8 mouse cellular contexts compared by ENCODE assay signal in the genomic region with DNA sequence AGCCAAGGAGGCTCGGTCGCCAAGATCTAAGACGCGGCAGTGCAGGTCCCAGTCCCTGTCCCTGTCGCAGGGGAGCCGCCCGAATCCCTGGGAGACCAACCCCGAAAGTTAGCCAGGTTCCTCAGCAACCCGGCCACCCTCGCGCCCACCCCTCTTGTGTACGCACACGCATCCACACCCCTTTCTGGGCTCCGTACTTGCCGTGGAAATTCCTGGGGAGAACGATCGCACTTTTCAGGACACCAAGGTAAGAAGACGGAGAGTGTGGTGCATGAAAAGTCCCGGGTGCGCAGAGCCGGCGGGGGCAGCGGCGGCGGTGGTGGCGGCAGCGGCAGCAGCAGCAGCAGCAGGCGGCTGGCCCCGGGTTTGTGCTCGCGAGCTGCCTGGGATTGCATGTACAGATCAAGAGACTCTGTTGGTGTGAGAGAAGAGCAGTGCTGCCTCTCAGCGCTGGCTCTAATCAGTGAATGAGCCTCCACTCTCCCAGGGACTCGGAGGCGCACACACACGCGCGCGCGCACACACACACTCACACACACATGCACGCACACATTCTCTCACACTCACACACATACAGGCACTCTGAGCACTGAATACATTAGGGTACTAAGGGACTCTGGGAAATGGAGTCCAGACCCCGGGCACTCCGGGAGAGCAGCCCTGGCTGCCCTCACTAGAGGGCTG. TPM values are rescaled to one million over a fixed set of nuclear protein-coding genes. Genes with fewer than 3 reads are reported as not detected.
A peak's percentile ranks its signal among the peaks of the same experiment; 100 is the strongest.
DNase-seq lines count a peak whose midpoint lies in the region; ATAC-seq and TF ChIP-seq lines count a peak whose summit lies in the region.

TSS of gene Rnf220 (minus strand) at position 571 of the 684 bp plus-strand sequence.

- H3ac ChIP-seq in C2C12 (ENCODE audit: control insufficient read depth, insufficient read length, low read depth), result no peak within 1 kb of the TSS
- H3ac ChIP-seq in myocyte (ENCODE audit: control insufficient read depth, insufficient read length), result no peak within 1 kb of the TSS

- H3K4me1 ChIP-seq in embryonic facial prominence, embryonic 14.5 days (ENCODE audit: control insufficient read depth, insufficient read depth, low read length), result peaks cover 19% of the 10 kb centered on the region; the same call in 1 of the 2 replicates
- H3K4me1 ChIP-seq in heart, embryonic 11.5 days (ENCODE audit: control insufficient read depth, insufficient read depth, low read length), result peaks cover 16% of the 10 kb centered on the region
- H3K4me1 ChIP-seq in kidney, embryonic 16.5 days (ENCODE audit: insufficient read depth, low read length), result peaks cover 29% of the 10 kb centered on the region
- H3K4me1 ChIP-seq in limb, embryonic 14.5 days (ENCODE audit: control insufficient read depth, insufficient read depth, low read length), result peaks cover 8% of the 10 kb centered on the region; the same call in 1 of the 2 replicates

- H3K79me3 ChIP-seq in C2C12 (ENCODE audit: low read depth), result no peaks in the 10 kb centered on the region

- no peak for TF ChIP-seq CTCF in C2C12 (IDR thresholded peaks at IDR 0.05; ENCODE audit: control insufficient read depth, insufficient read depth, insufficient read length)

- H3K27ac ChIP-seq in embryonic facial prominence, embryonic 14.5 days (replicated peaks; ENCODE audit: low read depth, low read length), result no peak within 1 kb of the TSS
- no peak within 1 kb of the TSS for H3K27ac ChIP-seq in heart, embryonic 11.5 days (ENCODE audit: low read depth, low read length)
- no peak within 1 kb of the TSS for H3K27ac ChIP-seq in kidney, embryonic 16.5 days (ENCODE audit: low read length)
- H3K27ac ChIP-seq in limb, embryonic 14.5 days (replicated peaks; ENCODE audit: low read depth, low read length), result peak within 1 kb of the TSS; percentile 75

- H3K4me3 ChIP-seq in C2C12 (ENCODE audit: insufficient read depth, poor library complexity, severe bottlenecking) (no peak within 1 kb of the TSS), myocyte (no peak within 1 kb of the TSS)
- H3K4me3 ChIP-seq in embryonic facial prominence, embryonic 14.5 days (ENCODE audit: low read depth, low read length), result peak within 1 kb of the TSS; percentile 47
- peak within 1 kb of the TSS; percentile 57 for H3K4me3 ChIP-seq in heart, embryonic 11.5 days (ENCODE audit: low read depth, low read length)
- H3K4me3 ChIP-seq in kidney, embryonic 16.5 days (ENCODE audit: low read length), result peak within 1 kb of the TSS; percentile 52
- H3K4me3 ChIP-seq in limb, embryonic 14.5 days (replicated peaks; ENCODE audit: low read length), result peak within 1 kb of the TSS; percentile 50

- ATAC-seq in embryonic facial prominence, embryonic 14.5 days (ENCODE audit: low read depth), result peak; percentile 90
- ATAC-seq in heart, embryonic 11.5 days (replicated peaks; ENCODE audit: insufficient number of reproducible peaks, low FRiP score, low TSS enrichment), result peak; percentile 76
- ATAC-seq in kidney, embryonic 16.5 days (ENCODE audit: low FRiP score, low TSS enrichment), result peak; percentile 92
- peak; percentile 80 for ATAC-seq in limb, embryonic 14.5 days (ENCODE audit: low FRiP score, low read depth)

- no peaks in the 10 kb centered on the region for H3K79me2 ChIP-seq in C2C12 (ENCODE audit: control insufficient read depth, insufficient read depth)
- H3K79me2 ChIP-seq in myocyte (ENCODE audit: control insufficient read depth, insufficient read depth), result no peaks in the 10 kb centered on the region

- H3K27me3 ChIP-seq in C2C12 (ENCODE audit: control insufficient read depth, insufficient read depth, insufficient read length) (peaks cover 59% of the 10 kb centered on the region), myocyte (ENCODE audit: control insufficient read depth, insufficient read depth, insufficient read length) (peaks cover 64% of the 10 kb centered on the region)
- H3K27me3 ChIP-seq in embryonic facial prominence, embryonic 14.5 days (replicated peaks; ENCODE audit: control insufficient read depth, insufficient read depth, low read length), result peaks cover 55% of the 10 kb centered on the region
- H3K27me3 ChIP-seq in heart, embryonic 11.5 days (ENCODE audit: control insufficient read depth, insufficient read depth, low read length), result peaks cover 37% of the 10 kb centered on the region
- H3K27me3 ChIP-seq in kidney, embryonic 16.5 days (ENCODE audit: insufficient read depth, low read length), result peaks cover 61% of the 10 kb centered on the region
- H3K27me3 ChIP-seq in limb, embryonic 14.5 days (ENCODE audit: control insufficient read depth, insufficient read depth, low read length), result 0 out of 2 replicates have a peak, but pooled peaks cover 19% of the 10 kb centered on the region

- peak; percentile 85 for DNase-seq in ZHBTc4 (ENCODE audit: low read depth, low spot score)
- peak; percentile 87 for DNase-seq in embryonic facial prominence, embryonic 14.5 days (ENCODE audit: low spot score)
- DNase-seq in limb, embryonic 14.5 days (ENCODE audit: low spot score), result peak; percentile 85
- DNase-seq in urinary bladder, postnatal 25 days (ENCODE audit: low spot score), result peak; percentile 4

- peak within 1 kb of the TSS; percentile 50 for H3K9ac ChIP-seq in embryonic facial prominence, embryonic 14.5 days (ENCODE audit: low read depth, low read length)
- H3K9ac ChIP-seq in heart, embryonic 11.5 days (ENCODE audit: low read depth, low read length), result peak within 1 kb of the TSS; percentile 46; the same call in 1 of the 2 replicates
- peak within 1 kb of the TSS; percentile 55 for H3K9ac ChIP-seq in kidney, embryonic 16.5 days (replicated peaks; ENCODE audit: low read length)
- peak within 1 kb of the TSS; percentile 77 for H3K9ac ChIP-seq in limb, embryonic 14.5 days (ENCODE audit: low read depth, low read length, severe bottlenecking)

- TF ChIP-seq POLR2A in limb, embryonic 14.5 days (IDR thresholded peaks at IDR 0.05; ENCODE audit: borderline replicate concordance, extremely low read depth, insufficient read depth, insufficient read length), result peak; percentile 44; the same call in 1 of the 2 replicates
- TF ChIP-seq POLR2A in myocyte (IDR thresholded peaks at IDR 0.05; ENCODE audit: insufficient read length, low read depth), result no peak

- under 1% methylated on average over 42 of the region's 42 CpGs for WGBS in embryonic facial prominence, embryonic 14.5 days
- 1% methylated on average over 42 of the region's 42 CpGs for WGBS in heart, embryonic 11.5 days (ENCODE audit: insufficient replicate concordance)
- under 1% methylated on average over 42 of the region's 42 CpGs for WGBS in kidney, embryonic 16.5 days
- WGBS in limb, embryonic 14.5 days, result 1% methylated on average over 40 of the region's 42 CpGs

- peak within 1 kb of the TSS; percentile 90 for H3K4me2 ChIP-seq in embryonic facial prominence, embryonic 14.5 days (ENCODE audit: low read depth, low read length)
- peak within 1 kb of the TSS; percentile 98 for H3K4me2 ChIP-seq in heart, embryonic 11.5 days
- H3K4me2 ChIP-seq in kidney, embryonic 16.5 days (replicated peaks; ENCODE audit: low read depth, low read length), result peak within 1 kb of the TSS; percentile 88
- peak within 1 kb of the TSS; percentile 94 for H3K4me2 ChIP-seq in limb, embryonic 14.5 days (replicated peaks; ENCODE audit: low read depth, low read length, severe bottlenecking)
- H3K4me2 ChIP-seq in myocyte (ENCODE audit: low read depth), result no peak within 1 kb of the TSS

- no peaks in the 10 kb centered on the region for H3K36me3 ChIP-seq in C2C12 (ENCODE audit: control insufficient read depth, insufficient read depth)
- H3K36me3 ChIP-seq in embryonic facial prominence, embryonic 14.5 days (ENCODE audit: control insufficient read depth, insufficient read depth, low read length), result no peaks in the 10 kb centered on the region
- H3K36me3 ChIP-seq in heart, embryonic 11.5 days (ENCODE audit: control insufficient read depth, insufficient read depth, low read length), result no peaks in the 10 kb centered on the region
- no peaks in the 10 kb centered on the region for H3K36me3 ChIP-seq in kidney, embryonic 16.5 days (ENCODE audit: insufficient read depth, low read length)
- H3K36me3 ChIP-seq in limb, embryonic 14.5 days (ENCODE audit: control insufficient read depth, insufficient read depth, low read length), result no peaks in the 10 kb centered on the region
- H3K36me3 ChIP-seq in myocyte (ENCODE audit: control insufficient read depth, insufficient read depth), result no peaks in the 10 kb centered on the region

- peaks cover under 1% of the 10 kb centered on the region; the same call in 1 of the 2 replicates for H3K9me3 ChIP-seq in embryonic facial prominence, embryonic 14.5 days (ENCODE audit: control insufficient read depth, low read length)
- no peaks in the 10 kb centered on the region; the same call in 1 of the 2 replicates for H3K9me3 ChIP-seq in heart, embryonic 11.5 days (replicated peaks; ENCODE audit: control insufficient read depth, low read length)
- peaks cover 2% of the 10 kb centered on the region; the same call in 1 of the 2 replicates for H3K9me3 ChIP-seq in kidney, embryonic 16.5 days (ENCODE audit: low read length)
- no peaks in the 10 kb centered on the region for H3K9me3 ChIP-seq in limb, embryonic 14.5 days (ENCODE audit: control insufficient read depth, low read length)

TF ChIP-seq in C2C12, 6 proteins besides CTCF, POLR2A, EP300 and RAD21:
- no peak for TF ChIP-seq CEBPB (IDR thresholded peaks at IDR 0.05; ENCODE audit: low read depth)

TF ChIP-seq in myocyte, 11 proteins besides CTCF, POLR2A, EP300 and RAD21:
- no peak for TF ChIP-seq TCF3 (IDR thresholded peaks at IDR 0.05; ENCODE audit: insufficient read length, low read depth)
- TF ChIP-seq MAX (IDR thresholded peaks at IDR 0.05; ENCODE audit: low read depth), result no peak
- TF ChIP-seq MYOG (IDR thresholded peaks at IDR 0.05; ENCODE audit: control insufficient read depth in 1 of 3, insufficient read depth in 1 of 3, insufficient read length in 2 of 3, low read depth in 2 of 3), result no peak
- TF ChIP-seq POLR2AphosphoS2 (IDR thresholded peaks at IDR 0.05; ENCODE audit: insufficient read length, low read depth), result no peak
TF ChIP-seq in myocyte: peak in this region for 0.

RNA-seq across cellular contexts. Expression of gene Rnf220, which starts in this region (rescaled TPM):
- polyA plus RNA-seq in C2C12 (2012; fragmentation: generic; extraction: Trizol), result 61.2 TPM
- polyA plus RNA-seq in embryonic facial prominence, embryonic 14.5 days (2014; fragmentation: Nextera tagmentation; extraction: Ambion mirVana), result 56.3 and 62.4 TPM in 2 replicates
- 32.4 and 35.4 TPM in 2 replicates for polyA plus RNA-seq in heart, embryonic 11.5 days (2014; fragmentation: Nextera tagmentation; extraction: Ambion mirVana)
- 71.5 and 76.0 TPM in 2 replicates for polyA plus RNA-seq in kidney, embryonic 16.5 days (2015; fragmentation: Nextera tagmentation; extraction: Ambion mirVana)
- 126 and 139 TPM in 2 replicates for polyA plus RNA-seq in limb, embryonic 14.5 days (2012; rRNA removed)
- polyA plus RNA-seq in limb, embryonic 14.5 days (2014; fragmentation: Nextera tagmentation; extraction: Ambion mirVana), result 72.8 and 76.9 TPM in 2 replicates
- polyA plus RNA-seq in myocyte (2012; fragmentation: generic; extraction: Trizol), result 60.4 TPM

Comparison
In these comparisons a context has a peak if more than half of its experiments do, and no peak if none do; other contexts are left out.
1. H3K4me3 ChIP-seq: peak in embryonic facial prominence, embryonic 14.5 days (single experiment), heart, embryonic 11.5 days (single experiment), kidney, embryonic 16.5 days (single experiment) and limb, embryonic 14.5 days (single experiment); none in C2C12 (single experiment) and myocyte (single experiment).
2. DNase-seq: peak in every context shown above with its lines; median percentile 87 in embryonic facial prominence, embryonic 14.5 days; 85 in ZHBTc4; 85 in limb, embryonic 14.5 days; 4 in urinary bladder, postnatal 25 days.
3. Peak in every context shown above with its lines, with median percentiles within 50 percentile points of each other: ATAC-seq and H3K9ac ChIP-seq.